Mouse (Mus musculus) left cerebral cortex, adult 9 months (tissue): ENCODE measurements around the gene Arl3.

Source experiments
- DNase-seq, 2 experiments: peaks; one replicate each; pipeline ENCODE4 v3.0.0; 2022; ENCODE audit warnings: low spot score in 2 of 2

The Arl3 gene

DNA sequence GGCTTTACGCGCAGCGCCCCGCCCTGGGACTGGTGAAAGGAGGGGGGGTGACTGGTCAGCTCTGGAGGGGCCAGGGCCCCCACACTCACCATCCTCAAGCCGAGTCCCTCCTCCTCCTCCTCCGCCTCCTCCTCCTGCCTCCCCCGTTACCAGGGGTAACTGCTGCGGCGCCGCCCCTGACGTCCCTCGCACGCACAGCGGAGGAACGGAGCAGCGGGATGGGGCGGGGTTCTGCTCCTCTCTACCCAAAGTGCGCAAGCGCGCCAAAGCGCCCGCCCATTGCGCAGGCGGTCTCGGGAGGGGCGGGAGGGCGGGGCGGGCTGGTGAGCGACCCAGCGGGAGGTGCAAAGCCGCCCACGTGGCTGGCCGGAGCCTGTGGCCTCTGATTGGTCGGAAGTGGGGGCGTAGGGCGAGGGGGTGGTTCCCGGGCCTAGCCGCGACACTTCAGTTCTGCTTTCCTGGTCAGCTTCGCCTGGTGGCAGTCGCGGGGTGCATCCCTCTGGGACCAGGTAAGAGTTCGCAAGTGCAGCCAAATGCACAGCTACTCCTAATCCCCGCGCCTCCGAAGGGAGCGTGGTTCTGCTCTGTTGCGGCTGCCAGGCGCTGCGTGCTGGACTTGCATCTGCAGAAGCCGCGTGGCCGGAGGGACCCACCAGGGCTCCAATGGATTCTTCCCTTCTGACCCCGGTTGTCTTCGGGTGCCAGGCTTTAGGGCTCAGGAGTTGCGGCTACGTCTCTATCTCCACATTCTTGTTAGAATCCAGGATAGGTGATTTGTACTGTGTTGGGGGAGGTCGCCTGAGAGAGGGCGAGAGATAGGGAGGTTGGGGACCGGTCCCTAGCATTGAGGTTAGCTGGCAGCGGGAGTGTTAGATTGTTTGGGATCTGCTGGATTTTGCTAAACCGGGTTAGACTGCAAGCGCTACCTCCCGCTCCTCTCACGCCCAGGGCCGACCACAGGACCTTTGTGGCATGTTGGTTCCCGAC is at the start of gene Arl3, which contains the start of gene Sfxn2:
Gene Arl3 (minus strand): TSS at position 248 of the 987 bp plus-strand sequence.
Gene Sfxn2 (plus strand): TSS at position 415 of the 987 bp plus-strand sequence.
- peak; percentile 87 to 94 for DNase-seq

DNA sequence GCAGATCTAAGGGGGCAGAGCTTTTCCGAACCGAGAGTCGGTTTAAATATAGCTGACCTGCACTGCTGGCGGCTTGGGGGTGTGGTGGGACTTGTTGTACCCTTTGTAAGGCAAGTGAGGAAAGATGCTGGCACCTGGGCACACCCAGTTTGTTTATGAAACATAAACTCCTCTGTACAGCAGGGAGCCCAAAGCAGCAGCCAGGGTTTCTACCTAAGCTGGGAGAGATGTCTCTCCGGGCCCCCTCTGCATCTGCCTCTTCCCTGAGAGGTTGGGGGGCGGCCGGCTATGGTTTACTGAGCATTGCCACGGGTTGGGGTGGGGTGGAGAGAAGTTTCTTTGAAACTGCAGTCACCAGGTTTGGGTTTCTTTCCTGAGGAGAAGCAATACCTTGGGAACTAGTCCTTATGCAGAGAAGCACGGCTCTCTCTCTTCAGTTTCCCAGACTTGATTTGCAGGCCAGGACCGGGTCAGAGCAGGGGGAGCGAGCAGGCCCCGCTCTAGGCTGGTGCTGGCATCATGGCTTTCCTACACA is 49.7 kb upstream of the Arl3 start:
- DNase-seq: no peak

DNA sequence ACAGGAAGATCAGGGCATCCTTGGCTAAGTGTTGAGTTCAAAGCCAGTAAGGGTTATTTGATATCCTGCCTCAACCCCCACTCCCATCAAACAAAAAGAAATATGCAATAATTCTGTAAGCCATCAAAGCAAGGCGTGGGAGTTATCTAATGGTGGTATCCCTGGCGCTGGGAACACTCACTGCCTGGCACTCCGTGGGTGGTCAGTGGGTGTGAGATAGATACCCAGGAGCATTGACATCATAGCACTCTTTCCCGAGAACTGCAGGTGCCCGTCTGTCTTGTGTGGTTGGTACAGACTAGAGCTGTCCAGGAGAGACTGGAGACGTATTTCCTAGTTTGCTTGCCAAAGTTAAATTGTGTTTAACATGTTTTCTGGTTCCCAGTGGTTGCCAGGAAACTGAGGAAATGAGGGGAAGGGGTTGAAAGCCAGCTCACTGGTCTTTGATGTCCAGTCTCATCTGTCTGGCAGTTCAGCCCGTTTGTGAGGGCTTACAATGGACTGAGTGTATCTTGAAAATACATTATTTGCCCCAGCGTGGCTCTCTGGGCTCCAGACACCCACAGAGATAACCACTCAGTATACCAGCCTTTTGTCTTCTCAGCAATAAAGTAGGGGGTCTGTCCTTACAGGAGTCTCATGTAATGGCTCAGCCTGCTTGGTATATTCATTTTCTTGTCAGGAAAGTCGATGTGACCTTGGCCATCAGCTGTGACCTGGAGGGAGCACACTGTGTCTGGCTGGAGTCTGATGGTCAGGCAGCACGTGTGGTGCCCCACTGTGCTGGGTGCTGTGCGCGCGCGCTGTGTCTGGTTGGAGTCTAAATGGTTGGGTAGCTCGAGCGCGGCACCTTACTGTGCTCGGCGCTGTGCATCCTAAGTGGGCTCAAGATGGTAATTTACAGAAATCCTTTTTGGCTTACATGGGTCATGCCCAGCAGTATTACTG is 48.5 kb upstream of the Arl3 start:
- no peak for DNase-seq

DNA sequence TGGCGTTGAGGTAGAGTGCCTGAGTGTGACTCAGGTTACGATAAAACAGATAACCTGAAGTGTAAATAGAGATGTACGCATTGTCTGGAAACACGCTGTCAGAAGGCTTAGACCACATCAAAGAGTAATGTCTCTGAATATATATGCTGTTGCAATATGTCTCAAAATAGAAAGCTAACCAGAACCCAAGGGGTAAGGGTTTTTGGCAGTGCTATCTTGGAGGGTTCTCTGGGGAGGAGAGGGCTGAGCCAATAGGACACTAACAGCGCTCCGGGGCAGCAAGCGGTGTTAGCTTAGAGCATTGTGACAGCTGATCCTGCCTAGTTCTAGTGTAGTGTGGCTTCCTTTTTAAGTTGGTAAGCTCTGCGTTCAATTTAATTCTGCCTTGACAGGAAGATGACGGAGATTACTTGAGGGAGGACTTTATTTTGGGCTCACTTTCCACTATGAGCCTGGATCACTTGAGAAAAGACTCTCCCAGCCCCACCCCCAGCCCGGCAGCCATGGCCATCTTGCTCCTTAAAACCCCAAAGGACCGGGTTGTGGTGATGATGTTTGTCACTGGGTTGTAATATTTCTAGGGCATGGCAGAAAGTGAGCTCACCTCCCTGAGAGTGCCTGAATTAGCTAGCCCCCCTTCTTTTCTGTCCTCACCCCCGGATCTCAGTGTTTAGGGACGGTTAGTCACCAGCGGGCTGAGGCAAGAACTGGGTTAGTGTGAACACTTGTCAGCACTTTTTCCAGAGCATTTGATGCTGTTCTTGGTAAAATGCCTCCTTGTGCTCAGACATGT is 47.2 kb upstream of the Arl3 start:
- peak; percentile 39 to 49 for DNase-seq

DNA sequence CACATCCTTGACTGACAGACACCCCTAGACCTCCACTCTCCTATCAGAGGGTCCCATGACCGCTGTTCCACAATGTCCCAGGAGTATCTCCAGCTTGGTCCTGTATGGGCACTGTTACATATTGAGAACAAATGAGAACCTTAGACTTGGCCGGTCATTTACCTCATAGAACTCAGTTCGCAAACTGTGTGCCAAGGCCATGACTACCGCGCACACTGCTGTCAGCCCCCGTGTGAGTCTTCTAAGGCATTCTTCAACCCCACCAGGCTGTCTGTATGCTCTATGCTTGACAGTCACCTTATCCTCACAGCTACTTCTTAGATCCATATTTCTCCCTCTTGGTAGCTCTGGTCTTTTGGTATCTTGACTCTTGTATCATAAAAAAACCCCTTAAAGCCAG is 46.5 kb upstream of the Arl3 start:
- no peak for DNase-seq

DNA sequence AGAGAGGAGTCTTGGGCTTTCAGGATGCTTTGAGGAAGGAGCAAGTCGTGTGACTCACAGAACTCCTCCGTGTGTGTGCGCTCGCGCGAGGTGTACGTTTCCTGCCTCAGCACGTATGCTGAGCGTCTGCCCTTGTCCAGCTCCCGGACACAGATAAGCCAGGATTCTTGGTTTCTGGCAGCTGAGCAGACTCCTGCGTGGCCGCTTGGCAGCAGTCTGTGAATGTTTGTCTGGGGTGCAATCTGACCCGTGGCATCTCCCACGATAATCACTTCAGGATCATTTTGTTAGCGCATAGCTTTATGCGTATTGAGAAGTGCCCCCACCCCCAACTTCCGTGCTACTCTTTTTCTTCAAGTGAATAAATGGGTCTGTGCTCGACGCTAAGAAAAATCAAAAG is 46.0 kb upstream of the Arl3 start:
- no peak for DNase-seq

DNA sequence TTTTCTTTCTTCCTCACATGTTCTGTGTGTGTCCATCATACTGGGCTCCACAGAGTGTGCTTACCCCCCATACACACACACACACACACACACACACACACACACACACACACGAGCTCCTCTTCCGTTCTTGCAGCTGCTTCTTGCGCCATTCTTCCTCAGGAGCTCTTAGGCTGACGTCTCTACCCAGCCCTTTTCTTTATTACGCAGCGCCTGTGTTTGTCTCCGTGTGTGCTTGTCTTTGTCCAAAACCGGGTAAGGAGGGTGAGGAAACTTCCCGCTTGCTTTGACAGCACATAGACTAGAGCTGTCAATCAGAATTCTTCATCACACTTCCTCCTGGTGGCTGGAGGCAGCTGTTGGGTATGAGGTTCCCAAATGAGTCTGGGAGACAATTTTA is 45.3 kb upstream of the Arl3 start:
- no peak for DNase-seq

DNA sequence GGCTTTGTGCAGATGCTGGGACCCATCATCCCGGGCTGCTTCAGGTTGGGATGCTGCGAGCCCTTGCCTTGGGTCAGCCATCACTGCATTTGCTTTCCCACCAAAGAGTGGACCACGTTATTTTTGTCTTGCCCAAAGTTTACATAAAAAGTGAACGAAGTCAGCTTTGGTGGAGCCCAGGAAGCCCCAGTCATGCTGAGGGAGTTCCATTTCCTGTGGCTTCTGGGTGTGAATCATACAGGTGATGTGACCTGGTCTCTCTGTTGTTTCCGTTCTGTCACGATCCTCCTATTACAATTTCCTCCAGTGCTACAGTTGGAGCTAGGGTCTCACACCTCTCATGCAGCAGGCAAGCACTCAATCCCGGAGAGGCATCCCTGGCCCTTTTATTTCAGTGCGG is 44.4 kb upstream of the Arl3 start:
- no peak for DNase-seq

DNA sequence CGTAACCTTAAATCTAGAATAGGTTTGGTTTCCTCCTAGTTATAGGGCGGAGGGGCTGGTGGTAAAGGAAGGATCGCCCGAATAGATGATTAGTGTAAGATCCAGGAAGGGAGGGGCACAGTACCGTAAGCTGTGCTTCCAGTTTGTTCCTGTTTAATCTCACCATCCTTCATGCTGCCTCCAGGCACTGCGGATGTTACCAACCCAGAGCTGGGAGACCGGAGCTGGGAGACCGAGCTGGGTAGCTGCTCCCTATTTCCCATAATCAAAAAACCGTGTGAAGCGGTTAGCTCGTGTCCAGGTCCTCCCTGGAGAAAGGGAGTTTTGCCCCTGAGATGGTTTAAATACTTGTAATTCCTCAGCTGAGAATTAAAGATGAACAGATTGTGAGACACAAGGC is 43.4 kb upstream of the Arl3 start:
- no peak for DNase-seq

DNA sequence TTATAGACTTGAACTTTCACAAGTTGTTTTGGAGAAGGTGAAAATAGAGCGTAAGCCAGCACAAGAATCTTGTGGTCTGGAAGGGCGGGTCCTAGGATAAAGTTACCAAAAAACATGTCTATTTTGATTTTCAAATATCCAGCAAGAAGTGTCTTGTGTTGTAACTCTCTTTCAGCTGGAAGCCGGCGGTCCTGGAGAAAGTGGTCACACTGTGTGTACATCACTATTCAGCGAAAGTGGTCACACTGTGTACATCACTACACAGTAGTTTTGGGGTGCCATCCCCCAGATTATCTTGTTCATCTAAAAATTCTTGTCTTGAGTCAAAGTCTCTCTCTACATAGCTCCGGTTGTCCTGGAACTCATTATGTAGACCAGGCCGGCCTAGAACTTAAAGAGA is 35.2 kb upstream of the Arl3 start:
- DNase-seq: no peak

DNA sequence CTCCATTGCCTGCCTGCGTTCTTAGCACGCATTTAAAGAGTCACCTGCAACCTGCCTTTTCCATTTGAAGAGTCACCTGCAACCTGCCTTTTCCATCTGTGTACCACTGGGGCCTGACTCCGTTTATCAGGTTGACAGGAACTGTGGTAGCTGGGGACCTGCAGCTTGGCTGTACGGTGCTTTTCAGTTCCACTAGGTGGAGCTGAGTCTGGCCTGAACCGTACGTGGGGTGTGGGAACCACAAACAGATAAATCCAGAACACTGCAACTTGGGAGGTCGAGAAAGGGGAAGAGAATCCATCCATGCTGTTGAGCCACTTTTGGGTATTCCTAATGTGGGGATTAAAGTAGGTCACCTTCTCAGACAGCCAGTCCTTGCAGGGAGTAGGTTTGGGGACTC is 34.4 kb upstream of the Arl3 start:
- DNase-seq: no peak

DNA sequence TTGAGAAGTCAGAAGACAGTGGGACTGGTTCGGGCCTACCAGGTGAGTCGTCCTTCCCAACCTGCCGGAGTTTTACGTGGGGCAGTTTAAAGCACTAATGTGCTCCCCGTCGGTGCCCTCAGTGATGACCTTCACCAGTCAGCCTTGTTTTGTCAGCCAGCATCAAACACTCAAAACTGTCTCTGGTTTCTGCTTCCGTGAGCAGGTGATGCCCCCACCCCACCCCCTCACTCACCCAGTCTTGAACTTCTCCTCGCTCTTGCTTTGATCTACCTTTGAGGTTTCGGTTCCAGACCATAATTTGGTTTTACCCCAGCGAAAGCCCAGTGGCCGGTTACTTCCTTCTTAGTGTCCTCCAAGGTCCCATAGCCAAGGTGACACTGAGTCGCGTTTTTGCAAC is 33.7 kb upstream of the Arl3 start:
- no peak for DNase-seq

DNA sequence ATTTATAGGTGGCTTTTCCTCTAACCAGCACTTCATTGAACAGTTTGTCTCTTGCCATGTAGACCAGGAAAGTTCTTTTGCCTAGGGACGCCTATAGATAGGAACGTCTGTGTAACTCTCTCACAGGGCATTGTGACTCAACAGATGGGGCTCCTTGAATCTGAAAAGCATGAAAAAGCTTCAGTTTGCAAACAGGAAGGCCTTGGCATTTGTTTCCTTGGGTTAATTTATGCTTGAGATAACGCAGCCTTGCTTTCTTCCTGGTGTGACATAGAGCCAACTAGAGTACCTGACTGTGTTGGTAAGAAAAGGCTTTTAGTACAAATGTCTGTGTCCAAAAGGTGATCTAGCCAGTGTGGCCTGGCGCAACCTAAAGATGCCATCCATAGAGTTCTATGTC is 29.4 kb upstream of the Arl3 start:
- no peak for DNase-seq

DNA sequence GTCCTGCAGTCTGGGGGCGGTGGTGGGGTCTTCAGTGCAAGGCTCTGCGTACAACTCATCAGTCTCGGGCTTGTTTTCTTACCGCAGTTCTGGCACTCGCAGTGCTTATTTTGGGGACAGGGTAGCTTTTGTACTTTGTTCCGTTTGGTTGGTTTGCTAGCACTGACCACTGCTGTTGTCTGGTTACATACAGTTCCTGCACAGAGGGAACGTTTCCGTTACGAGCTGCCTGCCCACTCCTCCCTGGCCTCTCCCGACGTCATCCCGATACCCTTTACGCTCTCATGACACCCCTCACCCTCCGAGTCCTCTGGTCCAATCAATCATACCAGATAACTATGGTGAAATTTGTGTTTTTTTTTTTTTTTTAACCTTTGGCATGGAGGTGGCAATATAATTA is 28.5 kb upstream of the Arl3 start:
- DNase-seq: no peak

DNA sequence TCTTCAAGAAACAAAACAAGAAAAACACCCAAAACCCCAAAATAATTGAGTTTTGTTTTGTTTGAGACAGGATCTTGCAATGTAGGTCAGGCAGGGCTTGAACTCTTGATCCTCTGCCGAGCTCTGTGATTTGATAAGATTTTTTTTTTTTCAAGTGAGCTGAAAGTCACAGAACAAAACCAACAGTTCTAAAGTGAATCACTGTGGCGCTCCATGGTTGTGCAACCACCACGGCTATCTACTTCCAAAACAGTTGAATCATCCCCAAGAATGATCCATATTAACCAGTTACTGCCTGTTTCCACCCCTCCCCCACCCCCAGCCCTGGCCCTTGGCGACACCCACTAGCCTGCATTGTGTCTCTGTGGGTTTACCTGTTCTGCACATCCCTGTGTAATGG is 27.4 kb upstream of the Arl3 start:
- DNase-seq: no peak

DNA sequence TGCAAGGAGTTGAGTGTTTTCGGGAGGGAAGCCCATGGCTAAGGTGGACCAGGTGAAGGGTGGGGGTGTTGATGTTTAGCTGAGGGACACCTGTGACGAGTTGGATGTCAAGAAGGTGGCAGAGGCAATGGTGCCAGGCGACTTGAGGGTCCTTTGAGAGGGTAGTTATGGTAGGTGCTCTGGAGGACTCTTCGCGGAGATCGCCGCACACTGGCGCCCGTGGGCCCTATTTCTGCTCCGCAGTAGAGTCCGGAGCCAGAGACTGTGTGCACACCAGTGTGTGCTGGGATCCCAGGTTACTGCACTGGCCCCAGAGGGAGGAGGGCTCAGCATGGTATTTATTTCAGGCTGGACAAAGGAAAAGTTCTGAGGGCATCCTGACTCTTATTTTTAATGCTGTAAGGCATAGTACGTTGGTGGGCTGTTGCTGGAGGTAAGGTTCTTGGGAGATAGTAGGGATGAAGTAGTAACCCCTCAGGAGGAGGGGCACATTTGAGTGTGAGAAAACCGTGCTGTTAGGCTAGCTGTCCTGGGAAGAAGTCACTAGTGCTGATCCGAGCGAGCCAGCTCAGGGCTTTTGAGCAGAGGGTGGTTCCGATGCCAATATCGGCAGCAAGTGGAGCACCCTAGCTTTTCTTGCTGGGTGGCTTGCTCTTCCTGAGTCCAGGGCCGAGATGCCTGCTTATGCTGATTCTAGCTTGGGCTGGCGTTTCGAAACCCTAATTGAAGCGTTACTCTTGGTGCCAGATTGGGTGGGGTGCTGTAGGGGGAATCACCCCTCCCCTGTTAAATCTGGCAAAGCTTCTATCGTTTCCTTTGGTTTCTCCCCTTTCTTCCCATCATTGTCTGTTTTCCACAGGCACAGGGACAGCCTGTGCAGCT is 26.6 kb upstream of the Arl3 start:
- no peak for DNase-seq

DNA sequence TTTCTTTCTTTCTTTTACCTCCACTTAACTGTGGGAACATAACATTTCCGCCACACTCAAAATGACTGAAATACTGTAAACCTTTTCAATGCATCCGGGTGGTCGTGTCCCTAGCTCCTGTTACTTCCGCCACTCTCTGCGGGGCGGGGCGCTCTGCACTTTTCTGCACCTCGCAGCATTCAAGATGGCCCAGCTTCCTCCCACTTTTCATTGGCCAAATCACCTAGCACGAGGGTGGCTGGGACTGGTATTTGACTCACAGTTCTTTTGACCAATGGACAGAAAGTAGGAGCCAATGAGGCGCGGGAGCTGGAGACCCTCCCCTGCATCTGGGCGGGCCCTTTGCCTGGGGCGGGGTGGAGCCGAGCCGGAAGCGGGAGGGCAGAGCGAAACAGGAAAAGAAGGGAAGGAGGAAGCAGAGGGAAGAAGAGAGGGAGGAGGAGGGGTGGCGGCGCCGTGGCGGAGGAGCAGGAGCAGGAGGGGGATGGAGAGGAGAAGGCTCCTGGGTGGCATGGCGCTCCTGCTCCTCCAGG is 25.8 kb upstream of the Arl3 start, which contains the start of gene Wbp1l:
Gene Wbp1l (plus strand): TSS at position 365 of the 533 bp plus-strand sequence.
- peak; percentile 99 for DNase-seq

DNA sequence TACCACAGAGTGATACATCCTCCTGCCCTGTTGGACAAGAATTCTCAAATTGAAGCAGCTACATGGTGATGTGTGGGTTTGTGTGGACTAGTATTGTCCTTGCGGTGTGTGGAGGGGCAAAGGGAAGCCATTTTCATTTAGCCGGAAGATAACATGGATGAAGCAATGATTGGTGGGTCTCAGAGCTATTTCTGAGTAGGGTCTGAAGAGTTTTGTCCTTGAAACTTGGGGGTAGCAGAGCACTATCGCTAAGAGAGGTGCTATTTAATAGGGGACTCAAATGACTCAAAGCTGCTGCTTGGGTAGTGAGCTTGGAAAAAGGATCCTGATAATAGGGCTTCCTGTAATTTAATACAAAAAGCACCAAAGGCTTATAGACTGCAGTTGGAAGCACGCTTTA is 25.2 kb upstream of the Arl3 start:
- no peak for DNase-seq

DNA sequence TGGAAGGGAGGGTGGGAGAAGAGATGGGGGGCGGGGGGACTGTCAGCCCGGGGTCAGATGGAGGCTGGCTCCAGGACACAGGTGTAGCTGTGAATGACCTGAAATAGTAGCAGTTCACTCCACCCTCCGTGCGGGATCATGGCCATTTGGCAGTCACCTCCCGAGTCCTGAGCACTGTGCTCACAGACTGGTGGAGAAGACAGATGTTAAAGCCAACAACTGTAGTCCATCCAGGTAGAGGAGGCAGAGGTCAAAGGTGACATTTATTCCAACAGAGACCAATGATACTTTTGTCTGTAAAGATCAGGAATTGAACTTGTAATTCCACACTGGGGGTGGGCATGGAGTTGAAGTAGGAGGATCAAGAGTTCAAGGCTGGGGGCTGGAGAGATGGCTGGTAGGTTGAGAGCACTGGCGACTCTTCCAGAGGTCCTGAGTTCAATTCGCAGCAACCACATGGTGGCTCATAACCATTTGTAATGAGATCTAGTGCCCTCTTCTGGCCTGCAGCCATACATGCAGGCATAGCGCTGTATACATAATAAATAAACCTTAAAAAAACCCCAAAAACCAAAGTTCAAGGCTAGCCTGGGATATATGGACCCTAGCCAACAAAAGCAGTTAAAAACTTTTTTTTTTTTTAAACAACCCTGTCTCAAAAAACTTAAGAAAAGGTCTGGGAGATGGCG is 19.9 kb upstream of the Arl3 start:
- no peak for DNase-seq
